Mouse (Mus musculus): ENCODE measurements around the gene Pkd2l1.

GRCm38 (mm10) chr19:44231608-44232151 lies 39.4 kb upstream of the Pkd2l1 start:
- no peak for TF ChIP-seq GATA1 (IDR thresholded peaks at IDR 0.05; ENCODE audit: low read length)
- no peak for TF ChIP-seq TAL1 (IDR thresholded peaks at IDR 0.05; ENCODE audit: low read length)

All from erythroblast, embryonic 14.5 days (primary cell).